Mouse (Mus musculus): ENCODE data around the gene Nup188. TPM values are rescaled to one million over a fixed set of nuclear protein-coding genes. Genes with fewer than 3 reads are reported as not detected.

Gene Nup188
- polyA plus RNA-seq, 1 experiment: 53.0 TPM

GRCm38 (mm10) chr2:30280743-30281142, 5.5 kb upstream of the Nup188 start, which contains the start of gene Gm28038:
Gene Gm28038 (plus strand): TSS chr2:30281043.
- no peak within 1 kb of the TSS for H3K27ac ChIP-seq (ENCODE audit: insufficient read depth, low read length)
- no peak within 1 kb of the TSS for H3K4me3 ChIP-seq (ENCODE audit: insufficient read depth, low read length)
- H3K4me1 ChIP-seq (ENCODE audit: control insufficient read depth, insufficient read depth, low read length): no peaks in the 10 kb centered on the region
- no peak for TF ChIP-seq POLR2A (IDR thresholded peaks at IDR 0.05; ENCODE audit: low read depth, low read length)
- TF ChIP-seq CTCF (IDR thresholded peaks at IDR 0.05; ENCODE audit: borderline replicate concordance, insufficient read depth, low read length): no peak

- Histone ChIP-seq H3K4me3 (ENCODE audit: insufficient read depth, low read length) (no peak overlapping the region), H3K27ac (ENCODE audit: insufficient read depth, low read length) (no peak overlapping the region), H3K4me1 (ENCODE audit: control insufficient read depth, insufficient read depth, low read length) (no peaks in the 10 kb centered on the region)
- TF ChIP-seq POLR2A (IDR thresholded peaks at IDR 0.05; ENCODE audit: low read depth, low read length): no peak
- TF ChIP-seq CTCF (IDR thresholded peaks at IDR 0.05; ENCODE audit: borderline replicate concordance, insufficient read depth, low read length): no peak
Measured at GRCm38 (mm10) chr2:30281651-30282050, 4.5 kb upstream of the Nup188 start.

DNA sequence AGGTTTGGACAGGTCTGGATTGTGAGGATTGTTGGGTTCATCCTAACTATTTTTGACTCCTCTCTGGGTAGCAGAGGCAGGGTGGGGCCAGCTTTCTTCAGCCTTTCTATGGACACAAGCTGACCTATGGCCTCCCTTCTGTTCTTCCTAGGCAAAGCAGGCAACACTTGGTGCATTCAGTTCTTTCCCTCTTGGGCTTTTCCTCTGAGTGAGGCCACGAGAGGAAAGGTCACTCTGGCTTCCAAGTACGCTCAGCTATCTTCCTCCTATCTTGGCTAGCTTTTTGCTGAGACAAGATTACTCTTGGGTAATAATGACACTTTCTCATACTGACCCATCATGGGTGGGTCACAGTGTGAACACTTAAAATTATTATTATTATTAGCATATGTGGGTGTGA, 3.0 kb upstream of the Nup188 start:
- no peak overlapping the region for H3K4me3 ChIP-seq (ENCODE audit: insufficient read depth, low read length)
- H3K4me1 ChIP-seq (ENCODE audit: control insufficient read depth, insufficient read depth, low read length): no peaks in the 10 kb centered on the region
- no peak for TF ChIP-seq CTCF (IDR thresholded peaks at IDR 0.05; ENCODE audit: borderline replicate concordance, insufficient read depth, low read length)
- no peak; the same call in 1 of the 2 replicates for TF ChIP-seq POLR2A (IDR thresholded peaks at IDR 0.05; ENCODE audit: low read depth, low read length)
- H3K27ac ChIP-seq (ENCODE audit: insufficient read depth, low read length): no peak overlapping the region

DNA sequence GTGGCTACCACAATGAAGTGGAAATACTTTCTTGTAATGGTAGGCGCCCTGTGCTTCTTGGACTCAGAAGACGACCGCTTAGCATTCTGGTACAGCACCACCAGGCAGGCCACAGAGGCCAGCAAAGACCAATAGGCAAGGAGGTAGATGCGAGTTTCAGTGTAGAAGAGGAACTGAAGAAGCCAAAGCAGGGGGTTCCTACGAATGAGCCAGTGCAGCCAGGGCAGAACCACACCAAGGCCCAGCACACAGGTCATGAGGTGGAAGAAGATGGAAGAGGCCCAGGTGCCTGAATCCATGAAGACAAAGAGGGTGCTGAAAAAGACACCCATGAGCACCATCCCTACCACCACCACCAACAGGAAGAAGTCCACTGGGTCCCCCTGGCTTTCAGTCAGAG, 1.2 kb upstream of the Nup188 start:
- Histone ChIP-seq H3K27ac (ENCODE audit: insufficient read depth, low read length) (no peak overlapping the region), H3K4me1 (ENCODE audit: control insufficient read depth, insufficient read depth, low read length) (no peaks in the 10 kb centered on the region), H3K4me3 (ENCODE audit: insufficient read depth, low read length) (peak overlapping the region; percentile 96)
- TF ChIP-seq CTCF (IDR thresholded peaks at IDR 0.05; ENCODE audit: borderline replicate concordance, insufficient read depth, low read length): no peak
- no peak for TF ChIP-seq POLR2A (IDR thresholded peaks at IDR 0.05; ENCODE audit: low read depth, low read length)

GRCm38 (mm10) chr2:30285416-30286181, 598 bp upstream of the Nup188 start:
- no peak overlapping the region for H3K27ac ChIP-seq (ENCODE audit: insufficient read depth, low read length)
- H3K4me3 ChIP-seq (ENCODE audit: insufficient read depth, low read length): peak overlapping the region; percentile 96
- no peaks in the 10 kb centered on the region for H3K4me1 ChIP-seq (ENCODE audit: control insufficient read depth, insufficient read depth, low read length)
- no peak for TF ChIP-seq CTCF (IDR thresholded peaks at IDR 0.05; ENCODE audit: borderline replicate concordance, insufficient read depth, low read length)
- no peak for TF ChIP-seq POLR2A (IDR thresholded peaks at IDR 0.05; ENCODE audit: low read depth, low read length)

DNA sequence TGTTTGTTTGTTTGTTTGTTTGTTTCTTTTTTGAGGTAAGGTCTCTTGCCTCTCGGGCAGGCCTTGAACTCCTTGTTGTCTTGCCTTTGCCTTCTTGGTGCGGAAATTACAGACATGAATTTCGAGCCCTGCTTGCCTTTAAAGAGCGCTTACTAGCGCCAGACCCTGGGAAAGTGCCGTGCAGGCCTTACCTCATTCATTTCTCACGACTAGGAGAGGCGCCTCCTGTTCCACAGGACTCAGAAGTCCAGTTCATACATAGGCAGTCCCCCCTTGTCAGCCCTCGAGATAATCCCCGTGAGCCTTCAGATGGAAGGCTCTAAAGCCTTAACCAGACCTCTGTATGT, 803 bp downstream of the Nup188 start:
- H3K27ac ChIP-seq (ENCODE audit: insufficient read depth, low read length): 0 out of 2 replicates have a peak overlapping the region, but pooled peaks have one; percentile 29
- no peak for TF ChIP-seq CTCF (IDR thresholded peaks at IDR 0.05; ENCODE audit: borderline replicate concordance, insufficient read depth, low read length)
- no peak for TF ChIP-seq POLR2A (IDR thresholded peaks at IDR 0.05; ENCODE audit: low read depth, low read length)
- no peaks in the 10 kb centered on the region for H3K4me1 ChIP-seq (ENCODE audit: control insufficient read depth, insufficient read depth, low read length)
- peak overlapping the region; percentile 96 for H3K4me3 ChIP-seq (ENCODE audit: insufficient read depth, low read length)

GRCm38 (mm10) chr2:30299525-30299924, 13.3 kb downstream of the Nup188 start:
- no peaks in the 10 kb centered on the region for H3K4me1 ChIP-seq (ENCODE audit: control insufficient read depth, insufficient read depth, low read length)
- TF ChIP-seq CTCF (IDR thresholded peaks at IDR 0.05; ENCODE audit: borderline replicate concordance, insufficient read depth, low read length): no peak
- no peak for TF ChIP-seq POLR2A (IDR thresholded peaks at IDR 0.05; ENCODE audit: low read depth, low read length)
- no peak overlapping the region for H3K4me3 ChIP-seq (ENCODE audit: insufficient read depth, low read length)
- H3K27ac ChIP-seq (ENCODE audit: insufficient read depth, low read length): no peak overlapping the region

GRCm38 (mm10) chr2:30299966-30300365, 13.8 kb downstream of the Nup188 start:
- H3K4me3 ChIP-seq (ENCODE audit: insufficient read depth, low read length): no peak overlapping the region
- no peak for TF ChIP-seq POLR2A (IDR thresholded peaks at IDR 0.05; ENCODE audit: low read depth, low read length)
- no peak for TF ChIP-seq CTCF (IDR thresholded peaks at IDR 0.05; ENCODE audit: borderline replicate concordance, insufficient read depth, low read length)
- H3K27ac ChIP-seq (ENCODE audit: insufficient read depth, low read length): no peak overlapping the region
- H3K4me1 ChIP-seq (ENCODE audit: control insufficient read depth, insufficient read depth, low read length): no peaks in the 10 kb centered on the region

- Histone ChIP-seq H3K4me3 (ENCODE audit: insufficient read depth, low read length) (no peak overlapping the region), H3K27ac (ENCODE audit: insufficient read depth, low read length) (no peak overlapping the region), H3K4me1 (ENCODE audit: control insufficient read depth, insufficient read depth, low read length) (no peaks in the 10 kb centered on the region)
- TF ChIP-seq POLR2A (IDR thresholded peaks at IDR 0.05; ENCODE audit: low read depth, low read length) (no peak), CTCF (IDR thresholded peaks at IDR 0.05; ENCODE audit: borderline replicate concordance, insufficient read depth, low read length) (no peak)
Measured at GRCm38 (mm10) chr2:30306087-30306486, 19.9 kb downstream of the Nup188 start.

DNA sequence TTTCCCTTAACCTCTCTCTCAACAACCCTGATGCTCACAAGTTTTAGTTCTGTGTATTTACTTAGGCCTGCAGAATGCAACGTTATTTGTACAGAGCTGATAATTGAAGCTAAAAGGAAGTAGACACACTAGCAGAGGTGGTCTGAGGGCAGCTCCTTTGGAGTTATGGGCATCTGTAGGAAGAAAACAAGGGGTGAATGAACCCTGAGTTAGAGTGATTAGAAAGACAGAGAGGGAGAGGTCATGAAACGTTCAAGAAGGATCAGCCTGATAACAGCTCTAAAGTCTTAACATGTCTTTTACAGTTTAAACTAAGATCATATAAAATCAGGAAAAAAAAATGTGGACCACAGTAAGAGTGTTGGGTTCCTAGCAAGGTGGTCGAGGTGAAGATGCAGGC, 23.2 kb downstream of the Nup188 start:
- Histone ChIP-seq H3K4me3 (ENCODE audit: insufficient read depth, low read length) (no peak overlapping the region), H3K4me1 (ENCODE audit: control insufficient read depth, insufficient read depth, low read length) (no peaks in the 10 kb centered on the region), H3K27ac (ENCODE audit: insufficient read depth, low read length) (no peak overlapping the region)
- TF ChIP-seq CTCF (IDR thresholded peaks at IDR 0.05; ENCODE audit: borderline replicate concordance, insufficient read depth, low read length) (no peak), POLR2A (IDR thresholded peaks at IDR 0.05; ENCODE audit: low read depth, low read length) (no peak)

Measured in embryonic fibroblast, embryonic 13.5 days (primary cell).